Mouse (Mus musculus): ENCODE results near the gene Calcrl. TPM values are rescaled to one million over a fixed set of nuclear protein-coding genes. Genes with fewer than 3 reads are reported as not detected.

Gene Calcrl
- total RNA-seq, 2 experiments from 2014 or later: 5.6 to 5.9 TPM

- DNase-seq (ENCODE audit: extremely low spot score in 1 of 2, low spot score in 2 of 2): no peak
- no peak overlapping the region for H3K4me3 ChIP-seq
- H3K27ac ChIP-seq: no peak overlapping the region
- TF ChIP-seq CTCF (IDR thresholded peaks at IDR 0.05): no peak
- intact Hi-C loops (cut with DNase I): loop anchor here (5.0 kb wide), 1 partner anchor 56 kb away; no protein-coding TSS in a partner anchor
These were observed 62.2 kb downstream of the Calcrl start for GRCm38 (mm10) chr2:84362779-84363719.

GRCm38 (mm10) chr2:84358690-84359343 is 66.4 kb downstream of the Calcrl start:
- H3K4me3 ChIP-seq: no peak overlapping the region
- no peak for TF ChIP-seq CTCF (IDR thresholded peaks at IDR 0.05)
- no peak for DNase-seq (ENCODE audit: extremely low spot score in 1 of 2, low spot score in 2 of 2)
- intact Hi-C loops (cut with DNase I): no loop called here
- no peak overlapping the region for H3K27ac ChIP-seq

GRCm38 (mm10) chr2:84355281-84355680 is 69.9 kb downstream of the Calcrl start:
- no peak for DNase-seq (ENCODE audit: extremely low spot score in 1 of 2, low spot score in 2 of 2)
- Histone ChIP-seq H3K27ac (no peak overlapping the region), H3K4me3 (no peak overlapping the region)
- TF ChIP-seq CTCF (IDR thresholded peaks at IDR 0.05): no peak
- intact Hi-C loops (cut with DNase I): no loop called here

GRCm38 (mm10) chr2:84347376-84347775 is 77.8 kb downstream of the Calcrl start:
- DNase-seq (ENCODE audit: extremely low spot score in 1 of 2, low spot score in 2 of 2): no peak

GRCm38 (mm10) chr2:84343756-84344155 is 81.5 kb downstream of the Calcrl start:
- no peak for TF ChIP-seq CTCF (IDR thresholded peaks at IDR 0.05)
- no peak for DNase-seq (ENCODE audit: extremely low spot score in 1 of 2, low spot score in 2 of 2)
- H3K27ac ChIP-seq: no peak overlapping the region
- no peak overlapping the region for H3K4me3 ChIP-seq
- intact Hi-C loops (cut with DNase I): no loop called here

More at GRCm38 (mm10) chr2:84347376-84347775, 77.8 kb downstream of the Calcrl start:
- H3K4me3 ChIP-seq: no peak overlapping the region
- TF ChIP-seq CTCF (IDR thresholded peaks at IDR 0.05): no peak
- H3K27ac ChIP-seq: no peak overlapping the region
- intact Hi-C loops (cut with DNase I): no loop called here

GRCm38 (mm10) chr2:84337774-84338450 is 87.3 kb downstream of the Calcrl start:
- intact Hi-C loops (cut with DNase I): no loop called here
- H3K27ac ChIP-seq: no peak overlapping the region

GRCm38 (mm10) chr2:84336331-84336730 is 88.9 kb downstream of the Calcrl start:
- H3K4me3 ChIP-seq: no peak overlapping the region
- no peak for DNase-seq (ENCODE audit: extremely low spot score in 1 of 2, low spot score in 2 of 2)
- H3K27ac ChIP-seq: no peak overlapping the region
- intact Hi-C loops (cut with DNase I): no loop called here
- TF ChIP-seq CTCF (IDR thresholded peaks at IDR 0.05): no peak

More at GRCm38 (mm10) chr2:84337774-84338450, 87.3 kb downstream of the Calcrl start:
- TF ChIP-seq CTCF (IDR thresholded peaks at IDR 0.05): no peak
- no peak for DNase-seq (ENCODE audit: extremely low spot score in 1 of 2, low spot score in 2 of 2)
- no peak overlapping the region for H3K4me3 ChIP-seq

- Histone ChIP-seq H3K27ac (no peak overlapping the region), H3K4me3 (no peak overlapping the region)
- intact Hi-C loops (cut with DNase I): no loop called here
- DNase-seq (ENCODE audit: extremely low spot score in 1 of 2, low spot score in 2 of 2): no peak
- TF ChIP-seq CTCF (IDR thresholded peaks at IDR 0.05): no peak
These were observed 108.9 kb downstream of the Calcrl start for GRCm38 (mm10) chr2:84316185-84316805.

- Histone ChIP-seq H3K27ac (no peak overlapping the region), H3K4me3 (no peak overlapping the region)
- intact Hi-C loops (cut with DNase I): loop anchor here (10.0 kb wide), 1 partner anchor 128 kb away; the partner anchor contains the start of gene Calcrl
- DNase-seq (ENCODE audit: extremely low spot score in 1 of 2, low spot score in 2 of 2): no peak
- TF ChIP-seq CTCF (IDR thresholded peaks at IDR 0.05): no peak
These were observed 128.7 kb downstream of the Calcrl start for GRCm38 (mm10) chr2:84296517-84296916.

GRCm38 (mm10) chr2:84295068-84295467 is 130.1 kb downstream of the Calcrl start:
- no peak for DNase-seq (ENCODE audit: extremely low spot score in 1 of 2, low spot score in 2 of 2)
- intact Hi-C loops (cut with DNase I): loop anchor here (10.0 kb wide), 1 partner anchor 130 kb away; the partner anchor contains the start of gene Calcrl
- H3K27ac ChIP-seq: no peak overlapping the region
- no peak for TF ChIP-seq CTCF (IDR thresholded peaks at IDR 0.05)
- no peak overlapping the region for H3K4me3 ChIP-seq

GRCm38 (mm10) chr2:84294611-84295010 is 130.6 kb downstream of the Calcrl start:
- intact Hi-C loops (cut with DNase I): loop anchor here (10.0 kb wide), 1 partner anchor 130 kb away; the partner anchor contains the start of gene Calcrl
- Histone ChIP-seq H3K4me3 (no peak overlapping the region), H3K27ac (no peak overlapping the region)
- no peak for TF ChIP-seq CTCF (IDR thresholded peaks at IDR 0.05)
- no peak for DNase-seq (ENCODE audit: extremely low spot score in 1 of 2, low spot score in 2 of 2)
